Mouse (Mus musculus) adrenal gland, postnatal 25 days (tissue): ENCODE measurements around the gene Ppm1n. TPM values are rescaled to one million over a fixed set of nuclear protein-coding genes. Genes with fewer than 3 reads are reported as not detected.

ENCODE experiments used
- total RNA-seq: library from RNA; stranded (reverse); gene quantifications from 2 replicates; pipeline ENCODE4 v1.2.3, GENCODE M21; 2021

Ppm1n gene
- total RNA-seq, 1 experiment from 2014 or later: not detected

Other genes with a start within 250 kb of the Ppm1n start
- gene Rsph6a, start 225.4 kb downstream of the Ppm1n start, total RNA-seq: not detected in 2 replicates
- 53.1 and 64.1 TPM in 2 replicates for gene Dmwd, start 203.8 kb downstream of the Ppm1n start, total RNA-seq
- gene Dmpk, start 196.2 kb downstream of the Ppm1n start, total RNA-seq: 106 and 114 TPM in 2 replicates
- gene Six5, start 185.5 kb downstream of the Ppm1n start, total RNA-seq: 21.8 and 26.1 TPM in 2 replicates
- gene Gm4969, start 161.7 kb downstream of the Ppm1n start, total RNA-seq: 0.09 TPM in 1 of 2 replicates, not detected in the other
- gene Fbxo46, start 160.2 kb downstream of the Ppm1n start, total RNA-seq: 11.7 and 15.1 TPM in 2 replicates
- gene Qpctl, start 130.8 kb downstream of the Ppm1n start, total RNA-seq: 15.4 and 20.3 TPM in 2 replicates
- 90.5 and 99.0 TPM in 2 replicates for gene Snrpd2, start 130.3 kb downstream of the Ppm1n start, total RNA-seq
- gene Gipr, start 113.9 kb downstream of the Ppm1n start, total RNA-seq: 0.27 and 0.43 TPM in 2 replicates
- 36.3 and 66.2 TPM in 2 replicates for gene Eml2, start 103.6 kb downstream of the Ppm1n start, total RNA-seq
- 6.2 and 7.5 TPM in 2 replicates for gene Gpr4, start 67.5 kb downstream of the Ppm1n start, total RNA-seq
- gene Opa3, start 51.7 kb downstream of the Ppm1n start, total RNA-seq: 26.9 and 30.6 TPM in 2 replicates
- 47.4 and 61.4 TPM in 2 replicates for gene Vasp, start 8.2 kb downstream of the Ppm1n start, total RNA-seq
- gene Rtn2, start 2.6 kb upstream of the Ppm1n start, total RNA-seq: 2.5 and 5.3 TPM in 2 replicates
- 1.0 and 1.3 TPM in 2 replicates for gene Fosb, start 30.0 kb upstream of the Ppm1n start, total RNA-seq
- gene Ercc1, start 64.7 kb upstream of the Ppm1n start, total RNA-seq: 44.5 and 45.8 TPM in 2 replicates
- 13.4 and 13.5 TPM in 2 replicates for gene Cd3eap, start 79.4 kb upstream of the Ppm1n start, total RNA-seq
- gene Ppp1r13l, start 79.7 kb upstream of the Ppm1n start, total RNA-seq: 6.7 and 9.3 TPM in 2 replicates
- gene Ercc2, start 101.9 kb upstream of the Ppm1n start, total RNA-seq: 34.8 and 42.9 TPM in 2 replicates
- gene Klc3, start 124.0 kb upstream of the Ppm1n start, total RNA-seq: 1.9 and 2.9 TPM in 2 replicates
- 1.1 TPM in 1 of 2 replicates, not detected in the other for gene Ckm, start 124.7 kb upstream of the Ppm1n start, total RNA-seq
- gene Mark4, start 178.8 kb upstream of the Ppm1n start, total RNA-seq: 56.0 and 69.2 TPM in 2 replicates
- 31.9 and 38.0 TPM in 2 replicates for gene Exoc3l2, start 183.3 kb upstream of the Ppm1n start, total RNA-seq
- 13.0 and 15.9 TPM in 2 replicates for gene Bloc1s3, start 228.3 kb upstream of the Ppm1n start, total RNA-seq
- 76.5 and 92.1 TPM in 2 replicates for gene Trappc6a, start 228.3 kb upstream of the Ppm1n start, total RNA-seq
- gene Nkpd1, start 237.8 kb upstream of the Ppm1n start, total RNA-seq: not detected in 2 replicates